Mouse (Mus musculus) kidney, embryonic 16.5 days (tissue): ENCODE data around the gene Rasgrf1. TPM values are rescaled to one million over a fixed set of nuclear protein-coding genes. Genes with fewer than 3 reads are reported as not detected.

ENCODE experiments used
- ATAC-seq: fragments of 200-750 bp; cut with Nextera tagmentation; 2 replicates; pipeline ENCODE4 v1.8.0; 2017; ENCODE audit warnings: moderate TSS enrichment; ENCODE audit not compliant: low FRiP score, low TSS enrichment
- H3K27ac ChIP-seq: fragments of 300-500 bp; sonication (generic); 2 replicates; pipeline ENCODE4 v1.5.1; 2014; ENCODE audit warnings: low read length
- H3K27me3 ChIP-seq: fragments of 300-500 bp; sonication (generic); 2 replicates; pipeline ENCODE4 v1.6.1; 2014; ENCODE audit warnings: low read length, control low read depth, mixed read lengths; ENCODE audit not compliant: insufficient read depth
- H3K36me3 ChIP-seq: fragments of 300-500 bp; sonication (generic); 2 replicates; pipeline ENCODE4 v1.6.1; 2014; ENCODE audit warnings: low read length, control low read depth, mixed read lengths; ENCODE audit not compliant: insufficient read depth
- H3K4me1 ChIP-seq: fragments of 300-500 bp; sonication (generic); 2 replicates; pipeline ENCODE4 v1.6.1; 2014; ENCODE audit warnings: low read length, control low read depth, mixed read lengths; ENCODE audit not compliant: insufficient read depth
- H3K4me2 ChIP-seq: fragments of 300-500 bp; sonication (generic); replicated peaks from 2 replicates; pipeline ENCODE4 v1.6.1; 2014; ENCODE audit warnings: low read depth, low read length
- H3K4me3 ChIP-seq: fragments of 300-500 bp; sonication (generic); 2 replicates; pipeline ENCODE4 v1.5.1; 2014; ENCODE audit warnings: mild to moderate bottlenecking, low read length
- H3K9ac ChIP-seq: fragments of 300-500 bp; sonication (generic); replicated peaks from 2 replicates; pipeline ENCODE4 v1.6.1; 2014; ENCODE audit warnings: low read length
- H3K9me3 ChIP-seq: fragments of 300-500 bp; sonication (generic); 2 replicates; pipeline ENCODE4 v1.6.1; 2016; ENCODE audit warnings: low read length, control low read depth
- WGBS: fragments of 180-500 bp; shearing (Covaris S2); extraction: QIAGEN DNeasy Blood & Tissue Kit; methylation state at CpG from one replicate; pipeline ENCODE4 v1.1.7; 2014; 5-methylcytosine and 5-hydroxymethylcytosine counted together
- polyA plus RNA-seq: library from polyadenylated mRNA; unstranded; fragments of >200 nt; fragmentation: Nextera tagmentation; extraction: Ambion mirVana; gene quantifications from 2 replicates; pipeline ENCODE4 v1.2.1, GENCODE M21; 2015

Rasgrf1 gene
- polyA plus RNA-seq = 0.20 TPM in 1 of 2 replicates, not detected in the other

DNA sequence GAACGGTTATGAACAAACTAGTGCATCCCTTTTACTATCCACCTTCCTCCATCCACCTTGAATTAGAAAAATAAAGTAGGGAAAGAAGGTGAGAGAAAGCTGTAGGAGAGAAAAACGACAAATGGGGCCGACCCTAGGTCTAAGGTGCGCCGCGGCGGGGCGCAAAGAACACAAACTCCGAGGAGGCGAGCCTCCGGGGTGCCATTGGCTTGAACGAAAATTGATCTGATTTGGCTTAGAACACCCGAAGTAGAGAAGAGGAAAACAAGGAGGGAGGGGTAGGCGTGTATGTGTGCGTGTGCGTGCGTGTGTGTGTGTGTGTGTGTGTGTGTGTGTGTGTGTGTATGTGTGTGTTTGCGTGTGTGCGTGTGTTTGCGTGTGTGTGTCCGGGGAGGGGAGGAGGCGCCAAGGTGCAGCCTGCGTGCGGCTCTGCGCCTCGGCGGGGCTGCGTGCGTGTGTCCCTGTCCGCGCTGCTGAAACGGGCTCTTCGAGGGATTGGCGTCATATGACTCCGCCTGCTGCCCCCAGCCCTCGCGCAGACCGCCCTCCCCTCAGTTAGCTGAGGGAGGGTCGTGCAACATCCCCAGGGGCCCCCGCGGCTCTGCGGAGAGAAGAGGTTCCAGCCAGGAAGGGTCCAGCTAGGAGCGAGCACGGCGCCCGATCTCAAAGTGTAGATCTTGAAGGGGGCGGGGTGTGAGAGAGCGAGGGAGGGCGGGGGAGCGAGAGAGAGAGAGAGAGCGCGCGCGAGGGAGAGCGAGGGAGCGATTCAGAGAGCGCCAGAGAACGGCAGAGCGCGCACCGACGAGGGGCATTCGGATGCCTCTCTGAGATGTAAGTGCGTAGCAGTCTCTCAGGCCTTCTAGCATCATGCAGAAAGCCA, at the start of gene Rasgrf1:
Gene Rasgrf1, plus strand, starts transcription at position 778 of the 880 bp plus-strand sequence.
- peak within 1 kb of the TSS; percentile 44 for H3K4me3 ChIP-seq
- no peaks in the 10 kb centered on the region for H3K36me3 ChIP-seq
- H3K4me1 ChIP-seq = peaks cover 26% of the 10 kb centered on the region
- no peaks in the 10 kb centered on the region for H3K9me3 ChIP-seq
- no peak within 1 kb of the TSS for H3K27ac ChIP-seq
- peak; percentile 65 for ATAC-seq
- H3K27me3 ChIP-seq = peaks cover 90% of the 10 kb centered on the region
- H3K4me2 ChIP-seq = peak within 1 kb of the TSS; percentile 61
- H3K9ac ChIP-seq = no peak within 1 kb of the TSS
- whole genome bisulfite sequencing = under 1% methylated on average over 58 of the region's 64 CpGs

DNA sequence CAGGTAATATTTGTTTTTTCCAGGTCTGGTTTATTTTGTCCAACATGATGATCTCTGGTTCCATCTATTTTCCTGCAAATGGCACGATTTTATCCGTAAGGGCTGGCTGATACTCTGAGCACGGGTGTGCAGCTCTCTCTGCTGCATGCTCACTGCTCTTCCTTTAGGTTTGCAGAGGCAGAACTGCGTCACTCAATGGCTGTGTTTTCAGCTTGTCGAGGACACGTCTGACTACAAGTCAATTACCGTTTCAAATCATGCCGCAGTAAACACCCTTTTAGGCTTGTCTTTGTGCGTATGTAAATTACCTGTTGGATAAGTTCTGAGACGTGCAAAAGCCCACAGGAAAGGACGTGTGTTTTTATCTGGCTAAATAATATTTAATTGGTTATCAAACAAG, 49.6 kb upstream of the Rasgrf1 start:
- Histone ChIP-seq H3K27me3 (no peaks in the 10 kb centered on the region), H3K36me3 (no peaks in the 10 kb centered on the region), H3K9me3 (no peaks in the 10 kb centered on the region; the same call in 1 of the 2 replicates), H3K4me2 (no peak overlapping the region), H3K4me3 (no peak overlapping the region), H3K9ac (no peak overlapping the region), H3K4me1 (no peaks in the 10 kb centered on the region), H3K27ac (no peak overlapping the region)
- no peak for ATAC-seq
- WGBS = 74% methylated on average over 11 of the region's 11 CpGs

DNA sequence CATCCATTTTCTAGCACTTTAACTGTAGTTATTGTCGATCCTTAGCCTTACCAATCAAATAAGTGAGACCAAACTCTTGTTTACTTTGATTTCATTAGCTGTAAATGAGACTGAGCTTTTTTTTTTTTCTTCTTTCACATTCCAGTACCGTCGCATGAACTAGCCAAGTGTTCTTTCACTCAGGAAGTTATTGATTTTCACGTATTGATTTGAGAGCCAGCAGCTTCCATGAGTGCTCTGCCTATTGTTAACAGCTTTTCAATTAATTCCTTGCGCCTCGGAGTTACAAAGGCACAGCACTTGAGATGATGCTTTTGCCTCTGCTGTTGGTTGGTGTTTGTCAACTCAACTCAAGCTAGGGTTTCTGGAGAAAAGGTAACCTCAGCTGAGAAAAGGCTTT, 49.1 kb upstream of the Rasgrf1 start:
- Histone ChIP-seq H3K27me3 (no peaks in the 10 kb centered on the region), H3K36me3 (no peaks in the 10 kb centered on the region), H3K4me3 (no peak overlapping the region), H3K9ac (no peak overlapping the region), H3K27ac (no peak overlapping the region), H3K9me3 (no peaks in the 10 kb centered on the region; the same call in 1 of the 2 replicates), H3K4me2 (no peak overlapping the region), H3K4me1 (no peaks in the 10 kb centered on the region)
- no peak for ATAC-seq
- WGBS = 68% methylated on average over 6 of the region's 6 CpGs

DNA sequence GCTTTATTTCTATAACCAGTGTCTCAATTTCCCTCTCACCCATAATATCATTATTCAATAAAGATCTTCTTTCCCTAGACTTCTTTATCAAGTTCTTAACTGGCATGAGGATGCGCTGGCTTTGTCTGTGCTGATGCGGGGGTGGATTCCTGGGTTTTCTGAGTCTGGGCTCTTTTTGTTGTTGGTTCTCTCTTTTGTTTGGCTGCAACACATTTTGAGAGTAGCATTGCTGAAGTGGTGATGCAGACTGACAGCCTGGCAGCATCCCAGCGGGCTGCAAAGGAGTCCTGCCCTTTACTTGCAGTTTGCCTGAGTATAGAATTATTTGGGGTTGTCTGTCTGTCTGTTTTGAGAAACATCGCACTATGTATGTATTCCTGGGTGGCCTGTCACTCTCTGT, 42.6 kb upstream of the Rasgrf1 start:
- H3K36me3 ChIP-seq = no peaks in the 10 kb centered on the region
- WGBS = 43% methylated on average over 4 of the region's 4 CpGs
- no peak overlapping the region for H3K27ac ChIP-seq
- no peaks in the 10 kb centered on the region for H3K9me3 ChIP-seq
- no peak overlapping the region for H3K9ac ChIP-seq
- H3K27me3 ChIP-seq = peaks cover 52% of the 10 kb centered on the region
- no peak for ATAC-seq
- H3K4me2 ChIP-seq = no peak overlapping the region
- H3K4me1 ChIP-seq = no peaks in the 10 kb centered on the region
- no peak overlapping the region for H3K4me3 ChIP-seq

DNA sequence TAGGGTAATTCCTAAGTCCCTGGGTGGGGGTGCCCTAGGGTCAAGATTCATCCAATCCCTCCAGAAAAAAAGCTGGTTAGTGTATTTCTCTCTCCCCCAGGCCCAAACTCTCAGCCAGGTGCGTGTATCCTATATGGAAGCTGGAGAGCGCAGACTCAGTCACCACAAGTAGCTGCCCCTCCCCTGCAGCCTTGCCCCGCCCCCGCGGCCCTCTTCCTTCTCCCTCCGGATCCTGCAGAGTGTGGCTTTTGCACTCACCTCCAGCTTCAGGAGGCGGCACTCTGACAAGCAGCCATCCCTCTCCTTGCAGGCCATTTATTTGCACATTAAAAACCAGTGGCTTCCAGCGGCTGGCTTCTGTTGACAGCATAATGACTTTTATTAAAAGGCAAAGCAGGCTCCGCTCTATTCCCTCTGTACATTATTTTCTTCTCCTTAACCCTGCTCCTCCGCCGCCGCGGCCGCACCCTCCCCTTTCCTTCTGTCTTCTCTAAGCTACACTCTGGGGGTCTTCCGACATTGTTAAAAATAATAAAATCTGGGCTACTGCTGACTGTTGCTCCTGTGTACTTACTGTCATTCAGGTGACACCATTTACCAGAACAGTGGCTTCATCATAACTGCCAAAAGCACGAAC, 41.5 kb upstream of the Rasgrf1 start:
- no peaks in the 10 kb centered on the region for H3K4me1 ChIP-seq
- H3K4me2 ChIP-seq = peak overlapping the region; percentile 41
- no peaks in the 10 kb centered on the region for H3K9me3 ChIP-seq
- peaks cover 57% of the 10 kb centered on the region for H3K27me3 ChIP-seq
- peak overlapping the region; percentile 10; the same call in 1 of the 2 replicates for H3K4me3 ChIP-seq
- no peak overlapping the region for H3K27ac ChIP-seq
- 3% methylated on average over 16 of the region's 16 CpGs for WGBS
- no peaks in the 10 kb centered on the region for H3K36me3 ChIP-seq
- no peak overlapping the region for H3K9ac ChIP-seq
- peak; percentile 74; the same call in 1 of the 2 replicates for ATAC-seq

DNA sequence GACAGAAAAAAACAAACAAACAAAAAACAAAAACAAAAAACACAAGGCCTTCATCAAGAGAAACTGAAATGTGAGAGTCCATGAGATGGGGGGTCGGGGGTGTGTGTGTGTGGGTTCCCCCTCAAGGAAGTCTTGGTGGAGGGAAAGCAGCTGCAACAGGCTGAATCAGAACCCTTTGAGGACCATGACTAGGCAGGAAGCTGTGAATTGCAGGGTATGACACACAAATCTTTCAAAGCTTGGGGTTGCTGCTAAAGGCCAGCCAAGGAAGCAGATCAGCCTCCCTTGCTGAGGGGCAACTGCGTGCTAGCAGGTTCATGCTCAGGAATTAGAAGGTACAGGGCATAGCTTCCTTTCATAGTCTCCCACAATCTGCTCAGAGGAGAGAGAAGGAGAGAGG, 40.1 kb upstream of the Rasgrf1 start:
- no peak overlapping the region for H3K4me3 ChIP-seq
- H3K4me1 ChIP-seq = no peaks in the 10 kb centered on the region
- H3K9me3 ChIP-seq = no peaks in the 10 kb centered on the region
- H3K4me2 ChIP-seq = no peak overlapping the region
- no peak overlapping the region for H3K27ac ChIP-seq
- peaks cover 70% of the 10 kb centered on the region for H3K27me3 ChIP-seq
- ATAC-seq = no peak
- 18% methylated on average over 2 of the region's 2 CpGs for WGBS
- H3K36me3 ChIP-seq = no peaks in the 10 kb centered on the region
- no peak overlapping the region for H3K9ac ChIP-seq

DNA sequence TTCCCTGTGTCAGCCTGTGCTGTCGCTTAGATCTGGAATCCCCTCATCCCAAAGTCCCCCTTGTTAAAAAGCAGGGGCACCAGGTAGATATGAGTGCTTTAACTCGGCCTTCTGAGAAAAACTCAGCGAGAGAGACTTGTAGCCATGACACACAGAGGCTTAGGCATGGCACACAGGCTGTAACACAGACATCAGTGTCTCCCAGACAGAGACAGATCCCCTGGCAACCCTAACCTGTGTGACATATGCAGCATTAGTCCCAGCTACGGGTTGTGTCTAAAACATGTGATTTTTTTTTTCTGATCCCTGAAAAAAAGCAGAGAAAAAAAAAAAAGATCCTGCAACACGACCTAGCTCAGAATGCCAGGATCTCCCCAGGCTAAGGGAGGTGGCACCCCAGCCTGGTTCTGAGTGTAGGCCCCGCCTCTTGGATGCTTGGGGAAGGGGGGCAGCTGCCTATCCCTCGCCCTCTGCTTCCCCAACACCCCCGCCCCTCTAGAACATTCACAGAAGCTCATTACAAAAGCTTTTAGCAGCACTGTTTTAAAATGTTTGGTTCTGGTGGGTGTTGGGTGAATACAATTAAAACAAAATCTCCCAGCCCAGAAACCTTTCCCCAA, 39.1 kb upstream of the Rasgrf1 start:
- ATAC-seq = no peak
- Histone ChIP-seq H3K4me3 (no peak overlapping the region), H3K27me3 (peaks cover 80% of the 10 kb centered on the region), H3K4me2 (no peak overlapping the region), H3K36me3 (no peaks in the 10 kb centered on the region), H3K4me1 (no peaks in the 10 kb centered on the region), H3K9me3 (no peaks in the 10 kb centered on the region), H3K9ac (no peak overlapping the region), H3K27ac (no peak overlapping the region)
- WGBS = 11% methylated on average over 8 of the region's 8 CpGs

DNA sequence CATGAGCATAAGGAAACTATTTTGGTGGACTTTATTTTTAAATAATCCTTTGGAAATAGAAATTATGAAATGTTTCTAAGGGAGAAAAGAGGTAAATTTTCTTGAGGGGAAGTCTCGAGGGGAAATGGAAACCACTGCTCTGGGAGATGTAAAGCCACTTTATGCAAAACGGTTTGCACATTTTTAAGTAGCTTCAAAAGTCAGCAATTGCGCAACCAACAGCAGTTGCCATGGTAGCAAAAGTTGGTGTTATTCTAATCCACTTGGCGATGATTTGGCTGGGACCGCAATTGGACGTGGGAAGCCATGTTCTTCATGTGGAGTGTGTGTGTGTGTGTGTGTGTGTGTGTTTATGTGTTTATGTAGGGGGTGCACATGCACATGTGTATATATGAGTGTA, 37.6 kb upstream of the Rasgrf1 start:
- Histone ChIP-seq H3K4me1 (no peaks in the 10 kb centered on the region), H3K4me2 (no peak overlapping the region), H3K27me3 (peaks cover 83% of the 10 kb centered on the region), H3K9ac (no peak overlapping the region), H3K9me3 (no peaks in the 10 kb centered on the region), H3K27ac (no peak overlapping the region), H3K4me3 (no peak overlapping the region), H3K36me3 (no peaks in the 10 kb centered on the region)
- no peak for ATAC-seq
- WGBS = 66% methylated on average over 6 of the region's 6 CpGs

DNA sequence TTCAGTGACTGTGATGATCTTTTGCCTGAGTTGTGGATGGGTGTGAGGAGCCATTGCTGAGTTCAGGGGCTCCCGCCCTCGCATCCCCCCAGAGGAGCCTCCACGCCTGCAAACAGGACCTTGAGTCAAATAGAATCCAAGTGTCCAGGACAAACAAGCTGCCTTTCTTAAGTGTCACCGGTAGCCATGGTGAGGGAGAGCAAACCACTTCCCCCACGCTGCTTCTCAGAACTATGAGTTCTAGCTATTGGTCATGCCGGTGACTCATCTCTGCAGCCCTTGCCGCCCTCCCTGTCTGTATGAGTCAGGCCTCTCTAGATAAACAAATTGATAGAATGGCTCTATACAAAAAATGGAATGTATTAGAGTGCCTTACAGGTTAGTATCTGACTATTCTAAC, 35.3 kb upstream of the Rasgrf1 start:
- no peak for ATAC-seq
- H3K4me3 ChIP-seq = no peak overlapping the region
- no peak overlapping the region for H3K27ac ChIP-seq
- no peaks in the 10 kb centered on the region for H3K36me3 ChIP-seq
- peaks cover 11% of the 10 kb centered on the region for H3K9me3 ChIP-seq
- 47% methylated on average over 7 of the region's 7 CpGs for WGBS
- H3K9ac ChIP-seq = no peak overlapping the region
- H3K4me2 ChIP-seq = no peak overlapping the region
- no peaks in the 10 kb centered on the region for H3K4me1 ChIP-seq
- H3K27me3 ChIP-seq = peaks cover 78% of the 10 kb centered on the region
